Mouse (Mus musculus) MEL (cell line): Measurements from ENCODE around the gene Crb3. TPM values are rescaled to one million over a fixed set of nuclear protein-coding genes. Genes with fewer than 3 reads are reported as not detected.

ENCODE experiments used
- DNase-seq: peaks from one replicate; pipeline ENCODE4 v3.0.0; 2011; ENCODE audit warnings: low read depth, low spot score
- H3K27ac ChIP-seq: 2 replicates; pipeline ENCODE4 v1.5.1; 2012; ENCODE audit warnings: low read depth, mild to moderate bottlenecking, control low read depth, low read length, moderate library complexity; ENCODE audit not compliant: control insufficient read depth
- H3K27me3 ChIP-seq, 2 experiments: fragments of 150-350 bp in 1 of 2; sonication (generic) in 1 of 2; 2 replicates each; pipeline ENCODE4 v1.6.1; 2012; ENCODE audit warnings: low read length in 2 of 2, mild to moderate bottlenecking in 2 of 2, improper control_type of control experiment in 1 of 2, moderate library complexity in 1 of 2; ENCODE audit not compliant: insufficient read depth in 2 of 2, control insufficient read depth in 1 of 2
- H3K36me3 ChIP-seq, 2 experiments: 2 replicates each; pipeline ENCODE4 v1.6.1; 2012 to 2014; ENCODE audit warnings: low read length in 2 of 2, improper control_type of control experiment in 1 of 2, inconsistent platforms in 1 of 2, mild to moderate bottlenecking in 1 of 2; ENCODE audit not compliant: insufficient read depth in 2 of 2, control insufficient read depth in 1 of 2
- H3K4me1 ChIP-seq, 2 experiments: fragments of 150-350 bp in 1 of 2; sonication (generic) in 1 of 2; 2 replicates each; pipeline ENCODE4 v1.6.1; 2012; ENCODE audit warnings: low read length in 2 of 2, improper control_type of control experiment in 1 of 2, mild to moderate bottlenecking in 1 of 2; ENCODE audit not compliant: insufficient read depth in 2 of 2, control insufficient read depth in 1 of 2
- H3K4me3 ChIP-seq, 2 experiments: fragments of 150-350 bp in 1 of 2; sonication (generic) in 1 of 2; 2 replicates each; pipeline ENCODE4 v1.5.1; 2012; ENCODE audit warnings: low read depth in 2 of 2, low read length in 2 of 2, mild to moderate bottlenecking in 2 of 2, moderate library complexity in 2 of 2, control low read depth in 1 of 2, improper control_type of control experiment in 1 of 2; ENCODE audit not compliant: control insufficient read depth in 1 of 2, insufficient read depth in 1 of 2
- H3K79me2 ChIP-seq: 2 replicates; pipeline ENCODE4 v1.6.1; 2012; ENCODE audit warnings: mild to moderate bottlenecking, low read length, moderate library complexity; ENCODE audit not compliant: control insufficient read depth, poor library complexity, insufficient read depth
- H3K9ac ChIP-seq: 2 replicates; pipeline ENCODE4 v1.6.1; 2012; ENCODE audit warnings: low read depth, mild to moderate bottlenecking, control low read depth, low read length, moderate library complexity; ENCODE audit not compliant: control insufficient read depth, poor library complexity, severe bottlenecking
- H3K9me3 ChIP-seq: fragments of 150-350 bp; sonication (generic); replicated peaks from 2 replicates; pipeline ENCODE4 v1.6.1; 2012; ENCODE audit warnings: mild to moderate bottlenecking, low read length, improper control_type of control experiment, moderate library complexity; ENCODE audit not compliant: insufficient read depth
- CTCF ChIP-seq, 3 experiments: IDR thresholded peaks in 2 of 3; conservative IDR thresholded peaks in 1 of 3; 2 replicates each; pipeline ENCODE4 v1.5.1; 2011 to 2012; ENCODE audit warnings: low read length in 3 of 3, low read depth in 2 of 3, mild to moderate bottlenecking in 2 of 3, improper control_type of control experiment in 1 of 3, inconsistent platforms in 1 of 3, mixed read lengths in 1 of 3, moderate library complexity in 1 of 3; ENCODE audit not compliant: control insufficient read depth in 1 of 3, insufficient read depth in 1 of 3, poor library complexity in 1 of 3, severe bottlenecking in 1 of 3
- GABPA ChIP-seq: IDR thresholded peaks from 2 replicates; pipeline ENCODE4 v1.6.1; 2012; ENCODE audit warnings: low read depth, mild to moderate bottlenecking, inconsistent platforms, low read length, improper control_type of control experiment, moderate library complexity
- GATA1 ChIP-seq: IDR thresholded peaks from 2 replicates; pipeline ENCODE4 v1.6.1; 2011; ENCODE audit warnings: low read depth, low read length, improper control_type of control experiment
- HCFC1 ChIP-seq: IDR thresholded peaks from 2 replicates; pipeline ENCODE4 v1.6.1; 2012; ENCODE audit warnings: low read depth, mild to moderate bottlenecking, inconsistent platforms, low read length, improper control_type of control experiment, moderate library complexity
- KAT2A ChIP-seq: conservative IDR thresholded peaks from 2 replicates; pipeline ENCODE4 v1.6.1; 2012; ENCODE audit warnings: low read depth, low read length, improper control_type of control experiment, inconsistent platforms
- MAZ ChIP-seq: IDR thresholded peaks from 2 replicates; pipeline ENCODE4 v1.6.1; 2012; ENCODE audit warnings: low read depth, mild to moderate bottlenecking, inconsistent platforms, low read length, improper control_type of control experiment
- MYB ChIP-seq: IDR thresholded peaks from 2 replicates; pipeline ENCODE4 v1.6.1; 2011; ENCODE audit warnings: mild to moderate bottlenecking, low read depth, low read length, improper control_type of control experiment
- POLR2A ChIP-seq, 2 experiments: IDR thresholded peaks; 2 replicates each; pipeline ENCODE4 v1.6.1; 2011 to 2012; ENCODE audit warnings: low read length in 2 of 2, mild to moderate bottlenecking in 2 of 2, control low read depth in 1 of 2, improper control_type of control experiment in 1 of 2, low read depth in 1 of 2, moderate library complexity in 1 of 2; ENCODE audit not compliant: control insufficient read depth in 1 of 2, insufficient read depth in 1 of 2, poor library complexity in 1 of 2
- RAD21 ChIP-seq: IDR thresholded peaks from 2 replicates; pipeline ENCODE4 v1.6.1; 2011; ENCODE audit warnings: mild to moderate bottlenecking, low read depth, low read length, improper control_type of control experiment
- SIN3A ChIP-seq: IDR thresholded peaks from 2 replicates; pipeline ENCODE4 v1.6.1; 2012; ENCODE audit warnings: low read length, improper control_type of control experiment, inconsistent platforms
- SMC3 ChIP-seq: IDR thresholded peaks from 2 replicates; pipeline ENCODE4 v1.6.1; 2011; ENCODE audit warnings: low read depth, low read length, improper control_type of control experiment
- USF2 ChIP-seq, 2 experiments: IDR thresholded peaks; 2 replicates each; pipeline ENCODE4 v1.6.1; 2011 to 2012; ENCODE audit warnings: improper control_type of control experiment in 2 of 2, low read length in 2 of 2, borderline replicate concordance in 1 of 2, inconsistent platforms in 1 of 2, low read depth in 1 of 2, mild to moderate bottlenecking in 1 of 2; ENCODE audit not compliant: insufficient read depth in 1 of 2
- ZC3H11A ChIP-seq: IDR thresholded peaks from 2 replicates; pipeline ENCODE4 v1.6.1; 2012; ENCODE audit warnings: low read depth, mild to moderate bottlenecking, inconsistent platforms, low read length, improper control_type of control experiment
- ZKSCAN1 ChIP-seq: IDR thresholded peaks from 2 replicates; pipeline ENCODE4 v1.6.1; 2012; ENCODE audit warnings: low read depth, mild to moderate bottlenecking, inconsistent platforms, low read length, improper control_type of control experiment, moderate library complexity
- polyA plus RNA-seq, 2 experiments: library from polyadenylated mRNA; stranded (reverse) in 1 of 2; unstranded in 1 of 2; fragments of >175 nt in 1 of 2; fragments of >200 nt in 1 of 2; gene quantifications; 2 replicates each; pipeline versions ENCODE4 v1.2.1 to v1.2.4; 2012; ENCODE audit warnings: low replicate concordance in 2 of 2, low read depth in 1 of 2; ENCODE audit not compliant: insufficient read length in 2 of 2, insufficient read depth in 1 of 2, missing spikeins in 1 of 2
- total RNA-seq: library from RNA; depleted of rRNA; stranded (reverse); fragments of 300-350 nt; gene quantifications from 2 replicates; pipeline ENCODE4 v1.2.3, GENCODE M21; 2012

The Crb3 gene
- total and polyA plus RNA-seq, 3 experiments: 0.19 TPM; not detected in 2

DNA sequence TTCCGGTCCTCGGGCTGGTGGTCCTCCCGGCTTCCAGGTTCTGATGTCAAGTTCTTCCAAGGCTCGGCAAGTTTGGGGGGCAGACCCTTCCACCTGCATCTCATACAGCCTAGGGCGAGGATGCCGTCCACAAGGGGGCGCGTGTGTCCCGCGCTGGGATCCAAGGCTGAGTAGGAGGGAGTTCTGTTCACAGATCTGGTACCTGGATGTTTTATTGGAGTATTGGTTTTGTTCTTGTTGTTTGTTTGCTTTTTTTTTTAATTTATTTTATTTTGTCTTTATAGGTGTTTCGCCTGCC lies 37.7 kb downstream of the Crb3 start:
- no peaks in the 10 kb centered on the region for H3K79me2 ChIP-seq

GRCm38 (mm10) chr17:57098321-57098720 lies 39.4 kb downstream of the Crb3 start:
- Histone ChIP-seq H3K4me1 (peaks cover 0 to 4% of the 10 kb centered on the region in 2 experiments; a peak in 1 of 4 replicates), H3K9me3 (no peaks in the 10 kb centered on the region), H3K27me3 (no peaks in the 10 kb centered on the region), H3K9ac (no peak overlapping the region), H3K36me3 (no peaks in the 10 kb centered on the region), H3K79me2 (no peaks in the 10 kb centered on the region), H3K27ac (no peak overlapping the region), H3K4me3 (no peak overlapping the region)
- DNase-seq: no peak
- TF ChIP-seq GATA1: no peak
- no peak for TF ChIP-seq USF2 (IDR thresholded peaks at IDR 0.05; ENCODE audit: borderline replicate concordance in 1 of 2, insufficient read depth in 1 of 2, low read depth in 1 of 2, low read length in 2 of 2)
- no peak for TF ChIP-seq POLR2A (IDR thresholded peaks at IDR 0.05; ENCODE audit: control insufficient read depth in 1 of 2, insufficient read depth in 1 of 2, low read depth in 1 of 2, low read length in 2 of 2, poor library complexity in 1 of 2)
- TF ChIP-seq GABPA: no peak
- TF ChIP-seq KAT2A: no peak
- no peak for TF ChIP-seq RAD21

More for the DNA sequence above, 37.7 kb downstream of the Crb3 start:
- Histone ChIP-seq H3K4me3 (no peak overlapping the region), H3K36me3 (no peaks in the 10 kb centered on the region), H3K9me3 (no peaks in the 10 kb centered on the region), H3K27me3 (no peaks in the 10 kb centered on the region), H3K9ac (no peak overlapping the region), H3K4me1 (peaks cover 0 to 4% of the 10 kb centered on the region in 2 experiments; a peak in 1 of 4 replicates), H3K27ac (no peak overlapping the region)
- TF ChIP-seq SMC3 (peak; percentile 99), CTCF (IDR thresholded peaks at IDR 0.05 in 2 of 3, conservative IDR thresholded peaks at IDR 0.05 in 1 of 3; ENCODE audit: control insufficient read depth in 1 of 3, insufficient read depth in 1 of 3, low read depth in 2 of 3, low read length in 3 of 3, poor library complexity in 1 of 3, severe bottlenecking in 1 of 3) (peak; percentile 86 to 98 (median 94)), SIN3A (no peak), MYB (no peak), POLR2A (IDR thresholded peaks at IDR 0.05; ENCODE audit: control insufficient read depth in 1 of 2, insufficient read depth in 1 of 2, low read depth in 1 of 2, low read length in 2 of 2, poor library complexity in 1 of 2) (no peak), HCFC1 (no peak), MAZ (0 out of 2 replicates have a peak, but pooled peaks have one; percentile 55), ZKSCAN1 (no peak), ZC3H11A (peak; percentile 98), RAD21 (peak; percentile 98)
- DNase-seq: peak; percentile 82
